Mouse (Mus musculus) c-Kit-positive CD71-positive TER-119-positive erythroid progenitor cells, embryonic 14.5 days (primary cell): ENCODE data around the gene Saxo2.
A peak's percentile ranks its signal among the peaks of the same experiment; 100 is the strongest.

Experiments
- DNase-seq: peaks from one replicate; pipeline ENCODE4 v3.0.0-alpha.2; 2013; ENCODE audit warnings: low spot score

The Saxo2 gene

DNA sequence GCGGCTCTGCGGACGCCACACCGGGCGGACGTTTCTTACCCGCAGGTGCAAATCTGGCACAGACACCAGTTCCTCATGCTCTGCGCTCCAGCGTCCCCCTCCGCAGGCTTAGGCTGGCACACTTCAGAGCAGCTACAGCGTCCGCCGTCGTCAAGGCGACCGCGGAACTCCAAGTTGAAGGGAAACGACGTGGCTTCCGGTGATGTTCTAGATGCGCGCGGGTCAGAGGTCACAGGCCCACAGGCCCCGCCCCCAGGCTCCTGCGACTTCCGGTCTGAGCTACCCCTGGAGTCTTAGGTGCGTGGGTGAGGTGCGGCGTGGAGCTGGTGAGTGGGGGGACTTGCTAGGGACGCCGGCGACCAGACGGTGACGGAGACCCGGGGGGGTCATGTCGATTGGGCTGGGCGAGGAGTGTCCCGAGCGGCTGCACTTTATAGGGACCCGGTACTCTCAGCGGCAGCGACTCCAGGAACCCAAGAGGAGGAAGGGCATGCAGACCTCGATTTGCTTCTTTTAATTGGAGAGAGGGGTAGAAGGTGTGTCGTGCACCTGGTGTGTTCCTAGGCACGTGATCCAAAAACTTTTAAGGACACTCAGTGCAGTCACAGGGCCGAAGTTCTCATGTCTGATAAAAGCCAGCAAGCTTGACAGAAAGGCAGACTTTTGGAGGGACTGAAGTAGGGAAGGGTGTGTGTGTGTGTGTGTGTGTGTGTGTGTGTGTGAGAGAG is at the start of gene Saxo2, which contains the start of gene Efl1:
Gene Saxo2 (minus strand): TSS at position 176 of the 728 bp plus-strand sequence.
Gene Efl1 (plus strand): TSS at position 262 of the 728 bp plus-strand sequence.
- peak; percentile 90 for DNase-seq

GRCm38 (mm10) chr7:82697668-82698067 is 49.3 kb upstream of the Saxo2 start:
- DNase-seq = peak; percentile 16

DNA sequence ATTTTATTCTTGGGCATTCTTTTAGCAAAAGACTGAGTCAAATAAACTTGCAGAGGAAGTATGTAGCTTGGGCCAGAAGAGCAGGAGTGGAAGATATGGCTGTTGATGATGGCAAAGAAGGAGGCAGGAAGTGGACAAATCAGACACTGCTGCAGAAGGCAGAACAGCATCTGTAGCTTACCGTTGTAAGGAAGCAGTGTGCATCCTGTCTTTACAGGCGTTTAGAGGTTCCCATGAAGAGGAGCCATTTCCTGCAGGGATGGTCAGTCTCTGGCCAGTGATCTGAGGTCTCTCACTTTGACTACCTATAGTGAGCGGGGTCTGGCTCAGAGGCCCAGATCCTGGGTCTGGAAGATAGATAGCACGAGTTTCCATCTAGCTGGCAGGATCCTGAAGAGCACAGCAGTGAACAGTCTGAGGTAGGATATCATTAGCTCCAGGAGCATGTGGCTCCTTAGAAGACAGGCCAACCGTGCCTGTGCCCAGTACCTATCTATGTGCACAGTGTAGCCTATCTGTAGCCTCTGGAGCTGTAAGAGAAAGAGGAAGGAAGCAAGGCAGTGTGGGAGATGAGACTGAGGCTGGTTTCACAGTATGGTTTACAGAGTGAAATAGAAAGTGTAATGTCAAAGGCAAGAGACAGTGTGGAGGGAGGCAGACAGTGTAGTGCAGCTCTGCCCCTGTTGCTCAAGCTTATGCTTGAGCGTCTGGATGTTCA is 42.9 kb upstream of the Saxo2 start:
- DNase-seq = no peak

DNA sequence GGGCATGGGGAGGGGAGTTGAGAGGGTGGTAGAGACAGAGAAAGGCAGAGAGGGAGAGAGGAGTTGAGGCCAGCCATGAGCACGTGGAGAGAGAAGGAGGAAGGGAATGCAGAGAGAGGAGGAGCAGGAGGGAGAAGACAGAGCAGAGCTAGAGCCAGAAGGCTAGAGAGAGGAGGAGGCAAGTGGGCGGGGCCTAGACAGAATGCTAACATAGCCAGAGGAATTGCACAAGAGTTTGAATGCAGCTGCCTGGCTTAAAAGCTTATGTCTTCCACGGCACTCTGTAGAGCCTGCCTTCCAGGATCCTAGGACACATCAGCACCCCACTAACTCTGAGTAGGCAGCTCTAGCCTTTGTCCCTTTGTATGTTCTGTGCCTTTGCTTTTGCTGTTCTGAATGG is 40.4 kb upstream of the Saxo2 start:
- no peak for DNase-seq

- no peak for DNase-seq
These were observed 31.6 kb upstream of the Saxo2 start for GRCm38 (mm10) chr7:82679901-82680300.

- DNase-seq = no peak
These were observed 28.5 kb upstream of the Saxo2 start for GRCm38 (mm10) chr7:82676834-82677233.

- DNase-seq = no peak
These were observed 27.7 kb upstream of the Saxo2 start for GRCm38 (mm10) chr7:82676001-82676400.

- DNase-seq = no peak
These were observed 16.3 kb upstream of the Saxo2 start for GRCm38 (mm10) chr7:82664604-82665003.

GRCm38 (mm10) chr7:82649081-82649445 is 735 bp upstream of the Saxo2 start:
- DNase-seq = peak; percentile 33

DNA sequence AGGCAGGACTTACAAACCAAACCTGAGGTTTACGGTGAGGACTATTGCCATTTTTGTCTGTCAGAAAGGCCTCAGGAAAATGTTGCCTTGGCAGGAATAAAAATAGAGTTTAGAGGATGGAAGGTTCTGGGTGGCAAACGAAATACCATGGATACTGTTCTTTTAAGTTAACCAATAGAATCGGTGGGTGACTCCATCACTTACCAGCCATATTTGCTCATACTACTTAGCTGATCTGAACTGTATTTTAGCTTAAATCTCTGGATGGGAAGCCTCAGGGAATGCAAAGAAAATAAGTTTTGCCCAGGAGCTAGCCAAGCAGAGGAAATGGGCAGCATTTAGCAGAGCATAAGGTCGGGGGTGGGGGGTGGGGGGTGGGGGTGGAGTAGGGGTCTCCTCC is 419 bp downstream of the Saxo2 start:
- DNase-seq = no peak

- DNase-seq = no peak
These were observed 1.1 kb downstream of the Saxo2 start for GRCm38 (mm10) chr7:82647183-82647582.

DNA sequence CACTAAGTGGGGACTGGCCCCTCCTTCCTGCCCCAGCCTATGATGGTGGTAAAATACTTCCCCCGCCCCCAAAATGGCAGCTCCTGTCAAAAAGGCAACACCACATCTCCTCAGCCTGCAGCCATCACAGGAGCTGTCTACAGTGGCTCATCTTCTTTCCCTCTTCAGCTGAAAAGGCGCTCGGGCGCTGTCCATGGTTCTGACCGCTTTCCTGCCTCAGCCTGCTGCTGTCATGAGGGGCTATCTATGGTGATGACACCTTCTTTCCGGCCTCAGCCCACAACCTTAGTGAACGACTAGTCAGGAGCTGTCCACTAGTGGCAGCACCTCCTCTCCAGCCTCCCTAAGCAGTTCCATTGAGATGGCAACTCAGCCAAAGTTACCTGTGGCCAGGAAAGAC is 23.0 kb downstream of the Saxo2 start:
- peak; percentile 23 for DNase-seq

DNA sequence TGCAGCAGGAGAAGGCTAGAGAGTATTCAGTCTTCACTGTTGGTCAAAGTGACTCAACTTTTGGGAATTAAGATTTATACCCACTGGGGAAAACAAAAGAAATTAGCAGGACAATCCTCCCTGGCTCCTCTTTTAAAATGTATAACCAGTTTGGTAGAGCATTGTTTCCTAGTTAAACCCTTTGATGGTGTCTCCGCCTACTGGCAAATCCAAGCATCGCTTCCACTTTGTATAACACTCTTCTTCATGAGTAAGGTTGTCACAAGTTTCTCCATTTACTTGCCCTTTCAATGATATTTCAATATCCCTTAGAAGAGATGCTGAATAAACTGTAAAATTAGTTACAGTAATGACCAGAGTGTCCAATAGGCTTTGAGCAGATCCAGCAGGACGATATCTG is 38.7 kb downstream of the Saxo2 start:
- DNase-seq = no peak

DNA sequence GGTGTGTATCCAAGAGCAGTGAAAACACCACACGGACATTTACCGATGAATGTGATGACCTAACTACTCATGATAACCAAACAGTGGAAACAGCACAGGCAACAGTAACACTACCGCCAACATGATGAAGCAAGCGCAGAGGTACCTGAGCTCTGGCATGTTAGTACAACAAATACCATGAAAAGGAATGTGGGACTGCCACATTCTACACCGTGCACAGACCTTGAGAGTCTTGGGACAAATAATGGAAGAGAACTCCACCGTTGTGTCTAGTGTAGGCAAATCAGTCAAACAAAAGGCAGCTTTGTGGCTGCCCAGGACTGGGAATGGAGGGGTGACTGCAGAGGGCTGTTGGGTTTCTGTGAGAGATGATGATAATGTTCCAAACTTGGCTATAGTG is 42.9 kb downstream of the Saxo2 start:
- DNase-seq = no peak

DNA sequence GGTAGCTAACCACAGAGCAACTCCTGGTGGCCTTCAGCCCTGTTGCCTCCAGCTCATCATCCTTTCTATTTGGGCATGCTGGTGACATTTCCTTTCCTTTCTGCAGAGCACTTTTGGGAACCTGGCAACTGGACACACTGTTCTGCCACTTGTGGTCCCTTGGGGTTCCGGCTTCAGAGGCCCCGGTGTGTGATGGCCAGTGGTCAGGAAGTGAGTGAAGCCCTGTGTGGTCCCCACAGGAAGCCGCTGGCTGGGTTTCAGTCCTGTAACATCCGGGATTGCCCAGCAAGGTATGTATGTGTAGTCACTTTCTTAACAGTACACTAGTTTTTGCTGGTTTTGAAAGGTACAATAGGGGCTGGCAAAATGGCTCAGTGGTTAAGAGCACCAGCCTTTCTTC is 46.3 kb downstream of the Saxo2 start:
- no peak for DNase-seq

- no peak for DNase-seq
These were observed 57.4 kb downstream of the Saxo2 start for GRCm38 (mm10) chr7:82590931-82591330.
